Mouse (Mus musculus): Measurements from ENCODE around the gene Lmcd1.

Gene Lmcd1

DNA sequence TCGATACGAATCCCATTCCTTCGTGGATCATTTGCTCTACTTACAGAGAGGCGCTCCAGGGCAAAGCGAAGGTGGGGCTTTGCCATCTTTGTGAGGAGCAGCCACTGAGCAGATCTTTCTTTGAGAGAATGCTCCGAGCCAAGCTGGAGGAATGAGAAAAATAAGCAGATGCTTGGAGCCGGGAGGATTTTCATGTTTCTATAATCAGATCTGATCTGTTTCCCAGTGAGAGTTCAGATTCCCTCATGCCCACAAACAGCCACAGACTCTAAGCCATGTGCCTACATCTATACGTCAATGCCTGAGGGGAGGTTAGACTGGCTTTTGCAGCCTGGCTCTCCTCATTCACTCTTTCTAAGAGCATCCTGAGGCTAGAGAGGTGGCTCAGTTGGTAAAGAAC is 87.1 kb downstream of the Lmcd1 start:
- CTCF ChIA-PET, result no interaction called here

DNA sequence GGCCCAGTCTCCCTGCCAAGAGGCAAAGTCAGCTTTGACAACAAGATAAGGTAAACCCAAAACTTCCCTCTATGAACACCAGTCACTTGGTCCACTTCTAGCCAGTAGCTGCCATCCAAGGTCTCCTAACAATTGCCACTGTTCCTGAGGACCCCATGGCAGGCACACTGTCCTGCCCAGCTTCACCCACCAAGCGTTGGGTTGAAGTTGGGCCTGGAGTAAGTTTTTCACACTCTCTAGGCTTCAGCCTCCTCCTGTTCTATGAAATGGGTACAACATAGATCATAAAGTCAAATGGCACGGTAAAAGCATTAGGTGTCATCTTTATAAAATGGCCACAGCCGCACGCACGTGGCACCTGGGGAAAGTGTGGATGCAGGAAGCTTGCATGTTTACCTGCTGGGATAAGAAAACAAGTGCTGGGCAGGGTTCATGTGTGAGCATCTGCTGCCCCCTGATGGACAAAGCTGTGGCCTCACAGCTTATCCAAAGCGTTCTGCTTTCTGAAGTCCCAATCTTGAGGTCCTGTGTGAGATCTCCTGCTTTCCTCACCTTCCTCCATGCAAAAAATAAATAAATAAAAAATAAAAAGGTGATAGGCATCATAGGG is 88.9 kb downstream of the Lmcd1 start:
- CTCF ChIA-PET, result no interaction called here

DNA sequence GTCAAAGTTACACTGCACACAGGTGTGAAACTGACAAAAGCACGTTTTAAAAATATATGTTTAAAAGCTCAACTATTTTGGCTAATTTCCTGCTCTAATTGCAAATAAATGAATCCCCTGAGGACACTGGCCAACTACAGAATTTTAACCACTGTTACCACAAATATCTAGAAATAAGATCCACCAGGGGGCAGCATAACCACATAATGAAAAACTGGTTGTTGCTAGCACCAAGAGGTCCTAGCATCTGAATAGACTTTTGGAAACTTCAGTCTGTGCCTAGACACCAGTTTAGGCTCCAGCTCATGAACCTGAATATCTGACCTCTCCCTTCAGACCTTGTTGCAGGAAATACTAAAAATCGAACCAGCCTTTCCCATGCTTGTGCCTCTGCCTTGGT is 91.0 kb downstream of the Lmcd1 start:
- CTCF ChIA-PET, result no interaction called here

DNA sequence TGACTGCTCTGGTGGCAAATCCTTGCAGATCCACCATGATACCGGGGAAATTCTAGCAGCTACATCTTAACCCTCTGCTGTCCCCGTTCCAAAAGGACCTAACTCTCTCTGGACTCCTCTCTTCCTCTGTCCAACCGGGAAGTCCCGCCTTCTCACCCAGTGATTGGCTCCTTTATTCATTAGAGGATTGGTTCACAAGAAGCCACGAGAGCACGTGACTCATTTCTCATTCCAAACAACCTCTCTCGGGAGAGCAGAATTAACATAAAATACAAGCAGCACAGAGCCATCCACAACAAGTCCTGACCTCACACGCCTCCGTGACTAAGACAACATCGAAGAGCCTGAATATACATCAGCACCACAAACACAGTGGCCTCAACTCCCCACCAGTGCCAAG is 91.7 kb downstream of the Lmcd1 start:
- CTCF ChIA-PET, result no interaction called here

DNA sequence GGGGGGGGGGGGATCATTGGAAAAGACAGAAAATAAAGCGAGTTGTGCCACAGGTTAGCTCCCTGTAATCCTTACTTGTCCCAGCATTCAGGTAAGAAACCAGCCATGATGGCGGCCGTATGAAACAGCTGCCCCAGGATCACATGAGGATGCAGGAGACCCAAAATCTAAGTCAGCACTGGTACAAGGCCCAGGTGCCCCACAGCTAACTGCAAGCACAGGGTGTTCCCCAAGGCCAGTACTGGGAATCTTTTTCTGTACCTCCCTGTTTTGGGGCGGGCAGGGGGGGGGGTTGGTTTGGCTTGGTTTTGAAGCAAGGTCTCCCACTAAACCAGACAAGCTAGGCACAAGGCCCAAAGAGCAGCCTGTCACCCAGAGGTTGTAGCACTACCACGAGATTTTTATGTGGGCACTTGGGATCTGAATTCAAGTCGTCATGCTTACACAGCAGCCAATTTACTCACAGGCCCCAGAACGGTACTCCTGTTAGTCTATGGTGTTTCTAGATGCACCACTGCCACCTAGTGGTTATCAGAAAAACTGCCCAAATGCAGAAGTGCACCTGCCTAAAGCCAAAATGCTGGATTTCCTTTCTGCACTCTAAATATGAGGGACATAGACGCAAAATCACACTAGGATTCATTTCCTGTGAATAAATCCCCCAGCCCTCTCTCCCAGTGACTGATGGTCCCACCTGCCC is 100.5 kb downstream of the Lmcd1 start:
- CTCF ChIA-PET, result no interaction called here

DNA sequence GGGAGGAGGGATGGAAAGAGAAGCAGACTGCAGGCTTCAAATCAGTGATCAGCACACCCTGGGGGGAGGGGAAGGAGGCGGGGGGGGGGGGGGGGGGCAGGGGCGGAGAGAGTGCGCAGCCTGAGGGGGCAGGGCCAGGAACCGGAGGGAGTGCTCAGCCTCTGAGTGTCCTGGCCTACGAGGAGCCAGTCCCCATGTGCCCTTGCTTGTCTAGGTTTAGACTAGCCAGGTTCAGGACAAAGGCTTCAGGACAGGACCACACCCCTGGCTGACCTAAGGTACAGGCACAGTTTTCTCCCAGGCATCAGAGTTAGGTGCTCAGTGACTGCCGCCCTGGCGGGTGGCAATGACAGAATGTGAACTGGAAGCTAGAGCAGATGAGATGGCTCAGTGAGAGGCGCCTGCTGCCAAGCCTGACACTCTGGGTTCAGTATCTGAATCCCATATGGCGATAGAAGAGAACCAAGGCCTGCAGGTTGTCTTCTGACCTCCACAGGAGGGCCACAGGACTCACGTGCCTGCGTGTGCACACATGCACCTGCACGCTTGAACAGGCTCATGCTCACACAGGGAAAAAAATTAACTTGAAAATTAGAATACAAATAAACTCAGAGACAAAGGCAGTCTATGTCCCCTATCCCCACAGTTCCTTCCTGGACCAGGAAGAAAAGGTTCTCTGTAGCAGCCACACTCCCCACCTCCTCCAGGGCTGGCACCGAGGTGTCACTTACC is 102.3 kb downstream of the Lmcd1 start:
- CTCF ChIA-PET, result no interaction called here

DNA sequence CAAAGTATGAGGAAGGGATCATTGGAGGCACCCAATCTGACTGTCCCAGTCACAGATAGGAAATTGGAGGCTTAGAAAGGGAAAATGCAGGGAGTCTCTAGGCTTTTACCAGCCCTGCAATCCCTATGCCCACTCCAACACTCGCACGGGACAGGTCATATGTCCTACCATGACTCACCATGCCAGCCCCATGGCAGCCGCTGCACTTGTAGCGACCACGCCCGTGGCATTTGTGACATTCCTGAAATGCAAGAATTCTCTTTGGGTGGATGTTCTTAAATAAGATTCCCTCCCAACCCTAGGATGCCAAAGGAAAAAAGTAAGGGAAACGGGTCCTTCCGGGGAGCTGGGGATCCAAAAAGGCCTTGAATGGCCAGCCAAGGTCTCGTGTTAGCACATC is 105.5 kb downstream of the Lmcd1 start:
- CTCF ChIA-PET, result no interaction called here
